Mouse (Mus musculus): ENCODE results near the gene Dgat2.

GRCm38 (mm10) chr7:99132597-99132996 is 49.9 kb downstream of the Dgat2 start:
- no peak; the same call in 1 of the 2 replicates for TF ChIP-seq POLR2A (IDR thresholded peaks at IDR 0.05; ENCODE audit: borderline replicate concordance, extremely low read depth, low read depth, low read length)
- no peak for TF ChIP-seq CTCF (IDR thresholded peaks at IDR 0.05; ENCODE audit: insufficient read depth, low read length)

All from lung, adult 2 months (tissue).